Mouse (Mus musculus): ENCODE measurements around the gene L3hypdh. TPM values are rescaled to one million over a fixed set of nuclear protein-coding genes. Genes with fewer than 3 reads are reported as not detected.

The L3hypdh gene
- polyA plus RNA-seq, 1 experiment from 2014 or later = 23.4 TPM

Small RNA genes lying within 50 kb of the gene (microRNA-seq; reads per million reads assigned to microRNA genes)
- not detected for gene Gm24466

Other genes with a start within 250 kb of the L3hypdh start
- 0.97 and 1.2 TPM in 2 replicates for gene Gpr135, start 14.3 kb downstream of the L3hypdh start, polyA plus RNA-seq (2015; fragmentation: Nextera tagmentation; extraction: Ambion mirVana)
- gene Jkamp, start 150 bp upstream of the L3hypdh start, polyA plus RNA-seq (2015; fragmentation: Nextera tagmentation; extraction: Ambion mirVana) = 75.3 and 85.3 TPM in 2 replicates
- gene Ccdc175, start 99.6 kb upstream of the L3hypdh start, polyA plus RNA-seq (2015; fragmentation: Nextera tagmentation; extraction: Ambion mirVana) = not detected in 2 replicates

All from embryonic facial prominence, embryonic 13.5 days (tissue).